Mouse (Mus musculus): ENCODE data around the gene Col1a1. TPM values are rescaled to one million over a fixed set of nuclear protein-coding genes. Genes with fewer than 3 reads are reported as not detected.
A peak's percentile ranks its signal among the peaks of the same experiment; 100 is the strongest.

Gene Col1a1
- polyA plus RNA-seq, 1 experiment from 2014 or later = 136 TPM

DNA sequence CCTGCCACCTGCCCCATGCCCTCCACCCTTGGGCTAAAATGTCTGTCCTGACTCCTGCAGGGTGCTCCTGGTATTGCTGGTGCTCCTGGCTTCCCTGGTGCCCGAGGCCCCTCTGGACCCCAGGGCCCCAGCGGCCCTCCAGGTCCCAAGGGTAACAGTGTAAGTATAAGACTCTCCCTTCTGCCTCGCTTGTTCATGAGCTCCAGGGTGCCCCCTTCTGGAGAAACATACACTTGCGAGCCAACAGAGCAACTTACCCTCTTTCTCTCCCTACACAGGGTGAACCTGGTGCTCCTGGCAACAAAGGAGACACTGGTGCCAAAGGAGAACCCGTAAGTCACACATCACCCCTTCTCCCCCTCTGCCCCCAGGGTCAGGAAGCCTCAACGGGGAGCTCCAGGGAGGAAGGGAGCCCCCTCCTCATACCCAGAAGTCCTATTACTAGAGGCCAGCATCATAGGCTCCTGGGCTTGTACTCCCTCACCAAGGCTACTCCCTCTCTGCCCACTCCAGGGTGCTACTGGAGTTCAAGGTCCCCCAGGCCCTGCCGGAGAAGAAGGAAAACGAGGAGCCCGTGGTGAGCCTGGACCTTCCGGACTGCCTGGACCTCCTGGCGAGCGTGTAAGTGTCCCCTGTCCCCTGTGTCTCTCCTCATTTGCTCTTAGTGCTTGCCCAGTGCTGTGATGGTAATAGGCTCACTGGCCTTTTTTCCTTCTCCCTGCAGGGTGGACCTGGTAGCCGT, 6.4 kb downstream of the Col1a1 start:
- H3K9ac ChIP-seq (ENCODE audit: low read length) = no peak overlapping the region; the same call in 1 of the 2 replicates
- no peaks in the 10 kb centered on the region for H3K36me3 ChIP-seq (ENCODE audit: control insufficient read depth, insufficient read depth, low read length)
- H3K4me3 ChIP-seq (ENCODE audit: low read depth, low read length) = no peak overlapping the region
- H3K27me3 ChIP-seq (ENCODE audit: control insufficient read depth, insufficient read depth, low read length) = peaks cover 14% of the 10 kb centered on the region
- no peak overlapping the region for H3K4me2 ChIP-seq
- WGBS = 56% methylated on average over 13 of the region's 13 CpGs
- no peak overlapping the region for H3K27ac ChIP-seq (ENCODE audit: low read depth, low read length)
- ATAC-seq (ENCODE audit: low FRiP score) = no peak
- H3K4me1 ChIP-seq (ENCODE audit: control insufficient read depth, insufficient read depth, low read length) = peaks cover 5% of the 10 kb centered on the region
- no peak for DNase-seq (ENCODE audit: low spot score, missing footprints)
- no peaks in the 10 kb centered on the region for H3K9me3 ChIP-seq (ENCODE audit: control insufficient read depth, low read length)

- H3K27ac ChIP-seq (ENCODE audit: low read depth, low read length) = no peak overlapping the region
- DNase-seq (ENCODE audit: low spot score, missing footprints) = no peak
- H3K9me3 ChIP-seq (ENCODE audit: control insufficient read depth, low read length) = no peaks in the 10 kb centered on the region
- peaks cover 9% of the 10 kb centered on the region for H3K27me3 ChIP-seq (ENCODE audit: control insufficient read depth, insufficient read depth, low read length)
- no peak overlapping the region for H3K4me2 ChIP-seq
- no peak overlapping the region; the same call in 1 of the 2 replicates for H3K9ac ChIP-seq (ENCODE audit: low read length)
- no peaks in the 10 kb centered on the region for H3K4me1 ChIP-seq (ENCODE audit: control insufficient read depth, insufficient read depth, low read length)
- 80% methylated on average over 15 of the region's 15 CpGs for WGBS
- no peaks in the 10 kb centered on the region for H3K36me3 ChIP-seq (ENCODE audit: control insufficient read depth, insufficient read depth, low read length)
- ATAC-seq (ENCODE audit: low FRiP score) = no peak
- H3K4me3 ChIP-seq (ENCODE audit: low read depth, low read length) = no peak overlapping the region
Measured at GRCm38 (mm10) chr11:94943054-94943453, 7.0 kb downstream of the Col1a1 start.

- H3K36me3 ChIP-seq (ENCODE audit: control insufficient read depth, insufficient read depth, low read length) = no peaks in the 10 kb centered on the region
- ATAC-seq (ENCODE audit: low FRiP score) = no peak
- DNase-seq (ENCODE audit: low spot score, missing footprints) = no peak
- H3K9ac ChIP-seq (ENCODE audit: low read length) = no peak overlapping the region
- no peaks in the 10 kb centered on the region for H3K4me1 ChIP-seq (ENCODE audit: control insufficient read depth, insufficient read depth, low read length)
- no peak overlapping the region for H3K27ac ChIP-seq (ENCODE audit: low read depth, low read length)
- H3K4me2 ChIP-seq = no peak overlapping the region
- H3K4me3 ChIP-seq (ENCODE audit: low read depth, low read length) = no peak overlapping the region
- no peaks in the 10 kb centered on the region; the same call in 1 of the 2 replicates for H3K27me3 ChIP-seq (ENCODE audit: control insufficient read depth, insufficient read depth, low read length)
- WGBS = 19% methylated on average over 8 of the region's 8 CpGs
- no peaks in the 10 kb centered on the region for H3K9me3 ChIP-seq (ENCODE audit: control insufficient read depth, low read length)
Measured at GRCm38 (mm10) chr11:94944295-94944694, 8.3 kb downstream of the Col1a1 start.

DNA sequence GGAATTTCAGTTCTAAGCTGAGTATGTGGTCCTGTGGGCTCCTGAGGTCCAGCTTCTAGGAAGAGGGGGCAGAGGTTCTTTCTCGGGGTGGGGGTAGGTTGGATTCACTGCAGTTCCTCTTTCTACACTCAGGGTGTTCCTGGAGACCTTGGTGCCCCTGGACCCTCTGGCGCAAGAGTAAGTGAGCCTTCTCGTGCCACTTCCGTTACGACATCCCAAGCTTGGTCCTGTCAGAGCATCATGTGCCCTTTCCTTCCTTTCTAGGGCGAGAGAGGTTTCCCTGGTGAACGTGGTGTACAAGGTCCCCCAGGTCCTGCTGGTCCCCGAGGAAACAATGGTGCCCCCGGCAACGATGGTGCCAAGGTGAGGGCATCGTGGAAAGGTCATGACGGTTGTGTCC, 9.2 kb downstream of the Col1a1 start:
- no peak for DNase-seq (ENCODE audit: low spot score, missing footprints)
- no peak overlapping the region for H3K4me3 ChIP-seq (ENCODE audit: low read depth, low read length)
- H3K4me1 ChIP-seq (ENCODE audit: control insufficient read depth, insufficient read depth, low read length) = no peaks in the 10 kb centered on the region
- no peaks in the 10 kb centered on the region for H3K27me3 ChIP-seq (ENCODE audit: control insufficient read depth, insufficient read depth, low read length)
- no peak for ATAC-seq (ENCODE audit: low FRiP score)
- H3K4me2 ChIP-seq = no peak overlapping the region
- WGBS = 84% methylated on average over 12 of the region's 12 CpGs
- no peaks in the 10 kb centered on the region for H3K9me3 ChIP-seq (ENCODE audit: control insufficient read depth, low read length)
- H3K9ac ChIP-seq (ENCODE audit: low read length) = no peak overlapping the region
- H3K27ac ChIP-seq (ENCODE audit: low read depth, low read length) = no peak overlapping the region
- no peaks in the 10 kb centered on the region for H3K36me3 ChIP-seq (ENCODE audit: control insufficient read depth, insufficient read depth, low read length)

- 5% methylated on average over 6 of the region's 6 CpGs for WGBS
- Histone ChIP-seq H3K36me3 (ENCODE audit: control insufficient read depth, insufficient read depth, low read length) (no peaks in the 10 kb centered on the region), H3K27me3 (ENCODE audit: control insufficient read depth, insufficient read depth, low read length) (no peaks in the 10 kb centered on the region), H3K9me3 (ENCODE audit: control insufficient read depth, low read length) (no peaks in the 10 kb centered on the region), H3K27ac (ENCODE audit: low read depth, low read length) (no peak overlapping the region), H3K9ac (ENCODE audit: low read length) (peak overlapping the region; percentile 36; the same call in 1 of the 2 replicates), H3K4me1 (ENCODE audit: control insufficient read depth, insufficient read depth, low read length) (peaks cover 7% of the 10 kb centered on the region), H3K4me2 (no peak overlapping the region), H3K4me3 (ENCODE audit: low read depth, low read length) (no peak overlapping the region)
- DNase-seq (ENCODE audit: low spot score, missing footprints) = peak; percentile 86
- ATAC-seq (ENCODE audit: low FRiP score) = peak; percentile 52; the same call in 1 of the 2 replicates
Measured at GRCm38 (mm10) chr11:94952169-94952568, 16.1 kb downstream of the Col1a1 start.

DNA sequence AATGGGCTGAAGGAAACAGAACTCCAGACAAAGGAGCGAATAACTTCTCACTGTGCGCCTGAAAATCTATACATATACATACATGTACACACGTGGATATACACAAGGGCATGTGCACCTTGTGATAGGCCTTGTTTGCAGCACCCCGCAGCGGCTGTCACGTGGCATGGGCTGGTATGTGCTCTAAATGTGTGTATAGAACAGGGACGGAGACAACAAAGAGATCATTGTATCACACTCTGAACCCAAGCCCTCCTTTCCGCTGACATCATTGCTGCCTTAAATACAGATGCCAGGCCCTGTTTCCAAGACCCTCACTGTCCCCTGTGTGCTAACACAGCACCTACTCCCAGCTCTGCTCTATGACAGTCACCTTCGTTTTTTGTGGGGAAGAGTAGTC, 19.1 kb downstream of the Col1a1 start:
- Histone ChIP-seq H3K36me3 (ENCODE audit: control insufficient read depth, insufficient read depth, low read length) (no peaks in the 10 kb centered on the region), H3K9ac (ENCODE audit: low read length) (no peak overlapping the region), H3K4me1 (ENCODE audit: control insufficient read depth, insufficient read depth, low read length) (peaks cover 7% of the 10 kb centered on the region), H3K4me2 (no peak overlapping the region), H3K27me3 (ENCODE audit: control insufficient read depth, insufficient read depth, low read length) (no peaks in the 10 kb centered on the region), H3K9me3 (ENCODE audit: control insufficient read depth, low read length) (no peaks in the 10 kb centered on the region), H3K4me3 (ENCODE audit: low read depth, low read length) (no peak overlapping the region), H3K27ac (ENCODE audit: low read depth, low read length) (no peak overlapping the region)
- ATAC-seq (ENCODE audit: low FRiP score) (no peak), DNase-seq (ENCODE audit: low spot score, missing footprints) (no peak)
- 84% methylated on average over 9 of the region's 9 CpGs for WGBS

- WGBS = 83% methylated on average over 9 of the region's 9 CpGs
- no peaks in the 10 kb centered on the region for H3K9me3 ChIP-seq (ENCODE audit: control insufficient read depth, low read length)
- H3K4me1 ChIP-seq (ENCODE audit: control insufficient read depth, insufficient read depth, low read length) = no peaks in the 10 kb centered on the region
- no peak overlapping the region for H3K27ac ChIP-seq (ENCODE audit: low read depth, low read length)
- H3K27me3 ChIP-seq (ENCODE audit: control insufficient read depth, insufficient read depth, low read length) = no peaks in the 10 kb centered on the region
- H3K36me3 ChIP-seq (ENCODE audit: control insufficient read depth, insufficient read depth, low read length) = no peaks in the 10 kb centered on the region
- no peak overlapping the region for H3K4me3 ChIP-seq (ENCODE audit: low read depth, low read length)
- no peak for ATAC-seq (ENCODE audit: low FRiP score)
- H3K9ac ChIP-seq (ENCODE audit: low read length) = no peak overlapping the region
- no peak overlapping the region for H3K4me2 ChIP-seq
- DNase-seq (ENCODE audit: low spot score, missing footprints) = no peak
Measured at GRCm38 (mm10) chr11:94957693-94958064, 21.7 kb downstream of the Col1a1 start.

DNA sequence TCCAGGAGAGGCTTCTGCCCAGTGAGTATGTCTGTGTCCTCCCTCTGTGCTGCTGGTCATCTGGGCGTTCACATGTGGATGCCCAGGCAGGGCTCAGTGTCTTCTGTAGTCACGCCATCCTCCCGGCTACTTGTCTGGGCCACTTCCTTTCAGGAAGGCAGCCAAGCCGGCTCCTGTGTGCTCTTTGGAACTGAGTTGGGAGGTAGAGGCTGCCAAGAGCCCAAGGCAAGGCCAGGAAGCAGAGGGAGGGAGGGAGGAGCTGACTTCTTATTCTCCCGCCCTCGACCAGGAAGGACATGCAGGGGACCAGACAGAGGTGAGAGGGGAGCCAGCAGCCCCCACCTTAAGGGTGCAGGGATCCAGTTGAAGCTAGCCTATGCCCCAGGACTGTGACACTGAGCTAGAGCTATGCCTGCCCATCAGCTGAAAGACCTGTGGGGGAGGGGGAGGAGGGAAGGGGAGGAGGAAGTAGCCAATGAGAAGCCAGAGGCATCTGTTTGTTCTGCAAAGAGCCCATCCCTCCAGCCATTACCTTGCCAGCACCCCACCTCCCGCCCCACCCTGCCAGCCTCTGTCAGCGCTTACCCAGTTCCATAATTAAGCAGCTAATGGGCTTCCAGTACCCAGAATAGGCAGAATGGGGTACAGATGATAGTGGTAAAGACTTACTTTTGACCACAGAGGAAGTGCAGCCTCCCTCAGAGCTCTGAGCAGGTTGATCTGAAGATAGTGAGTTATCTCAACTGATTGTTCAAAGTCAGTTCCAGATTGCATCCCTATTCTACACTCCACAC, 22.2 kb downstream of the Col1a1 start:
- Histone ChIP-seq H3K36me3 (ENCODE audit: control insufficient read depth, insufficient read depth, low read length) (no peaks in the 10 kb centered on the region), H3K9me3 (ENCODE audit: control insufficient read depth, low read length) (no peaks in the 10 kb centered on the region), H3K4me3 (ENCODE audit: low read depth, low read length) (no peak overlapping the region), H3K4me1 (ENCODE audit: control insufficient read depth, insufficient read depth, low read length) (no peaks in the 10 kb centered on the region), H3K27me3 (ENCODE audit: control insufficient read depth, insufficient read depth, low read length) (no peaks in the 10 kb centered on the region), H3K27ac (ENCODE audit: low read depth, low read length) (no peak overlapping the region), H3K4me2 (no peak overlapping the region), H3K9ac (ENCODE audit: low read length) (no peak overlapping the region)
- ATAC-seq (ENCODE audit: low FRiP score) (0 out of 2 replicates have a peak, but pooled peaks have one; percentile 30), DNase-seq (ENCODE audit: low spot score, missing footprints) (no peak)
- 26% methylated on average over 8 of the region's 8 CpGs for WGBS

GRCm38 (mm10) chr11:94962534-94963101, 26.6 kb downstream of the Col1a1 start:
- ATAC-seq (ENCODE audit: low FRiP score) (no peak), DNase-seq (ENCODE audit: low spot score, missing footprints) (no peak)
- 78% methylated on average over 5 of the region's 5 CpGs for WGBS
- H3K4me3 ChIP-seq (ENCODE audit: low read depth, low read length) = no peak overlapping the region
- no peaks in the 10 kb centered on the region for H3K27me3 ChIP-seq (ENCODE audit: control insufficient read depth, insufficient read depth, low read length)
- H3K27ac ChIP-seq (ENCODE audit: low read depth, low read length) = no peak overlapping the region
- H3K36me3 ChIP-seq (ENCODE audit: control insufficient read depth, insufficient read depth, low read length) = no peaks in the 10 kb centered on the region
- no peaks in the 10 kb centered on the region for H3K4me1 ChIP-seq (ENCODE audit: control insufficient read depth, insufficient read depth, low read length)
- H3K9ac ChIP-seq (ENCODE audit: low read length) = no peak overlapping the region
- H3K4me2 ChIP-seq = no peak overlapping the region
- H3K9me3 ChIP-seq (ENCODE audit: control insufficient read depth, low read length) = no peaks in the 10 kb centered on the region
